Mouse (Mus musculus): ENCODE data around the gene Dppa1. TPM values are rescaled to one million over a fixed set of nuclear protein-coding genes. Genes with fewer than 3 reads are reported as not detected.
"Not testable (repeated sequence)": the region's sequence is repeated elsewhere in the genome, so short reads cannot be mapped to it uniquely, and the experiment has no call there.

Gene Dppa1
- polyA plus RNA-seq, 1 experiment from 2014 or later, result not detected

DNA sequence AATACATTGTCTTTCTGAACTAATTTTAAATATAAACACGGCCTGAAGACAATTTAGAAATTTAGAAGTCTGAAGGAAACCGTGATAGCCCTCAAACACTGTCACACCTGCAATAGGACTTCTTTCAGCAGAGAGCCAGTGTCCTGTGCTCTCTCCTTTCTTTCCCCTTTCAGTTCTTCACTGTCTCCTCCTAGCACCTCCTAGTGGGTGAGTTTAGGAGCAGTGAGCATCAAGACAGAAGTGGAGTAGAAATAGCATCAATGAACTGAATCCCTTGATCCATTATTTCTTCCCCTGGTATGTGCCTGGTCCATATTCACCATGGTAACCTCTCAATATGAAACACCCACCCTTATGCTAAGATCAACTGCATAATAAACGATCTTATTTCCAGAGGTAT lies 7.5 kb upstream of the Dppa1 start:
- Histone ChIP-seq H3K36me3 (ENCODE audit: control insufficient read depth, insufficient read depth, low read length) (no peaks in the 10 kb centered on the region), H3K9ac (ENCODE audit: low read length) (no peak overlapping the region), H3K4me1 (ENCODE audit: control insufficient read depth, insufficient read depth, low read length) (no peaks in the 10 kb centered on the region), H3K4me2 (ENCODE audit: low read depth, severe bottlenecking) (no peak overlapping the region), H3K27me3 (ENCODE audit: control insufficient read depth, insufficient read depth, low read length) (no peaks in the 10 kb centered on the region), H3K9me3 (ENCODE audit: control insufficient read depth, low read length) (no peaks in the 10 kb centered on the region), H3K4me3 (ENCODE audit: low read depth, low read length) (no peak overlapping the region), H3K27ac (replicated peaks; ENCODE audit: low read depth, low read length) (no peak overlapping the region)
- no peak for DNase-seq (ENCODE audit: low spot score)
- no peak for ATAC-seq (ENCODE audit: insufficient number of reproducible peaks, low FRiP score, low TSS enrichment, low read depth)
- 83% methylated on average over 3 of the region's 3 CpGs for WGBS

DNA sequence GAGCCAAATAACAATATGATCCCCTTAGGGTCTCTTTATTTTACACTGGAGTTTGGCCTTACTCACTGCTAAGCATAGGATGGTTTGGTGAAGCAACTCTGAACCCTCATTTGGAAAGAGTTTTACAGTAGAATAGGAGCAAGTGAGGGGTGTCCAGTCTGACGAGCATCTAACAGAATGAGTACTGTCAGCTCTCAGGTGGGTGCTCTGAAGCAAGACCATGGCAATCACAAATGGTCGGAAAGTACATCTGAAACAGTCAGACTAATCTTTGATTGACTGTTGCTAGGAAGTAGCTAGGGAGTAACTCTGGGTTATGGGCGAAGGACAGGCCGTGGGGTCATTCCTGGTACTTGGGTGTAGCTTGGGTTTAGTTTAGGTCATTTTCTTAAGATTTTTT lies 6.5 kb upstream of the Dppa1 start:
- not testable (repeated sequence) for H3K9me3 ChIP-seq (ENCODE audit: control insufficient read depth, low read length); H3K9ac ChIP-seq (ENCODE audit: low read length); H3K4me2 ChIP-seq (ENCODE audit: low read depth, severe bottlenecking); H3K36me3 ChIP-seq (ENCODE audit: control insufficient read depth, insufficient read depth, low read length); H3K4me3 ChIP-seq (ENCODE audit: low read depth, low read length); H3K27me3 ChIP-seq (ENCODE audit: control insufficient read depth, insufficient read depth, low read length); H3K4me1 ChIP-seq (ENCODE audit: control insufficient read depth, insufficient read depth, low read length); H3K27ac ChIP-seq (replicated peaks; ENCODE audit: low read depth, low read length); DNase-seq (ENCODE audit: low spot score); ATAC-seq (ENCODE audit: insufficient number of reproducible peaks, low FRiP score, low TSS enrichment, low read depth)
- 84% methylated on average over 4 of the region's 4 CpGs for WGBS

DNA sequence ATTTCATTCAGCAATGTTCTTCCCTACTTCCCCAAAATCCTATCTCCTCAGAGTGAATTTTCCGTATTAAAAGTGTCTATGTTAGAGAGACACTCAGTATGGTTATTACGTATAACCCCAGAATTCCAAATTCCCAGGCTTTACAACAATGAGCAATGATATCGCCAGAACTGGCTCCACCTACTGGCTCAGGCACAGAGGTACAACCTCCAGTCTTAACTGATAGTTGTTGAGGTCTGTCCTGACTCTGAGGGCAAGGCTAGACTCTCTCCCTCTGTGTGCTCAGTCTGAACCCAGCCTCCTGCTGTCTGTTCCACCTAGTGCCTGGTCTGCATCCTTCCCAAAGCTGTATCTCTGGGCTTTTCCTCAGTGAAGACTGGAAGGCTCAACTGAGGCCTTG lies 2.6 kb upstream of the Dppa1 start:
- whole genome bisulfite sequencing, result 36% methylated on average over 3 of the region's 3 CpGs
- H3K27ac ChIP-seq (replicated peaks; ENCODE audit: low read depth, low read length), result no peak overlapping the region
- H3K27me3 ChIP-seq (ENCODE audit: control insufficient read depth, insufficient read depth, low read length), result no peaks in the 10 kb centered on the region
- DNase-seq (ENCODE audit: low spot score) (peak; percentile 43), ATAC-seq (ENCODE audit: insufficient number of reproducible peaks, low FRiP score, low TSS enrichment, low read depth) (no peak)
- no peak overlapping the region for H3K4me3 ChIP-seq (ENCODE audit: low read depth, low read length)
- no peaks in the 10 kb centered on the region for H3K36me3 ChIP-seq (ENCODE audit: control insufficient read depth, insufficient read depth, low read length)
- no peaks in the 10 kb centered on the region for H3K9me3 ChIP-seq (ENCODE audit: control insufficient read depth, low read length)
- no peaks in the 10 kb centered on the region for H3K4me1 ChIP-seq (ENCODE audit: control insufficient read depth, insufficient read depth, low read length)
- no peak overlapping the region for H3K4me2 ChIP-seq (ENCODE audit: low read depth, severe bottlenecking)
- H3K9ac ChIP-seq (ENCODE audit: low read length), result no peak overlapping the region

DNA sequence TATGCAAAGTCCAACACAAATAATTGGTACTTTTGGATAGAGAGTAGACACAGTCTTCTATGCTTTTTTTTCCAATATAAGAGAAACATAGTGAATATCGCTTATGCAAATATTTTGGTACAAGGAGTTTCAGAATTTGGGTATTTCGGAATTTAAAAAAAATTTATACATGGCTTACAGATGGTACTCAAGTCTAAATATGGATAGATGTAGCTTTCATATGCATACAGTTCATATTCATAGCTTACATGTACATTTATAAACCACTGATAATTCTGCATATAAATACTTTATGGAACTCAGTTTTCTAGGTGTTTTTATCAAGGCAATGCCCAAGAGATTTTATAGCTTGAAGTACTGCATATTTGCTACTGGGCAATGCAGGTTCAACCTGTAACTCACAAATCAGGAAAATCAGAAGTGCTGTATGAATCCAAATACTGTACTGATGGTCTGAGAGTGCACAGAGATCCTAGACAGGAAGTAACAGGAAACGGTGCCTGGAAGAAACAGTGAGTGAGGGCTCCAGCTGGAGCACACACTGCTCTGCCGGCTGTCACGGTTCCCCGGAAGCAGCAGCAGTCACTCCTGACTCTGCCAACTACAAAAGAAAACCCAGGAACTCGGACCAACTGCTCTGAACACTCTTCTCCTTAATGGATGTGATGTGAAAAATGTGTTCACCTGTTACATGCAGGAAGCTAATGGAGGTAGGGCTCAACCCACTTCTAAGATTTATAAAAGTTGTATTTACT lies 8.5 kb downstream of the Dppa1 start:
- H3K4me3 ChIP-seq (ENCODE audit: low read depth, low read length), result no peak overlapping the region
- no peaks in the 10 kb centered on the region for H3K36me3 ChIP-seq (ENCODE audit: control insufficient read depth, insufficient read depth, low read length)
- WGBS, result 73% methylated on average over 7 of the region's 7 CpGs
- no peak for DNase-seq (ENCODE audit: low spot score)
- no peak overlapping the region for H3K27ac ChIP-seq (replicated peaks; ENCODE audit: low read depth, low read length)
- no peak overlapping the region for H3K4me2 ChIP-seq (ENCODE audit: low read depth, severe bottlenecking)
- H3K9me3 ChIP-seq (ENCODE audit: control insufficient read depth, low read length), result no peaks in the 10 kb centered on the region
- no peak for ATAC-seq (ENCODE audit: insufficient number of reproducible peaks, low FRiP score, low TSS enrichment, low read depth)
- H3K9ac ChIP-seq (ENCODE audit: low read length), result no peak overlapping the region
- H3K4me1 ChIP-seq (ENCODE audit: control insufficient read depth, insufficient read depth, low read length), result no peaks in the 10 kb centered on the region
- no peaks in the 10 kb centered on the region for H3K27me3 ChIP-seq (ENCODE audit: control insufficient read depth, insufficient read depth, low read length)

DNA sequence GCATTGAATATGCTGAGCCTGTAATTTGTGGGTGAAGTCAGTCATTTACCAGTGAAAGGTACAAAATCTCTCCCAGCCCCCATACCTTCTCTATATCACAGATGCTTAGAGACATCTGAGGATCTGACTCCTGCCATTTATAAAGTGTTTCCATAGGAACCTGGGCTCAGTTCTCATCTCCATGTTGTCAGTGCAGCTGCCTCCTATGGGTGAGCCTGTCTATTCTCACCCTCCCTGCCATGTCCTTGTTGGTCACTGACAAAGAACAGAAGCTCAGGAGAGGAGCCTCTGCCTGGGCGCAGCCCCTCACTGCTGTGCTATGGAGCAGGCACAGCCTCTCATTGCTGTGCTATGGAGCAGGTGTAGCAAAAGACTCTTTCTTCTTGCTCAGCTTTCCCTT lies 9.1 kb downstream of the Dppa1 start:
- WGBS, result 80% methylated on average over 1 of the region's 1 CpGs
- Histone ChIP-seq H3K36me3 (ENCODE audit: control insufficient read depth, insufficient read depth, low read length) (no peaks in the 10 kb centered on the region), H3K9ac (ENCODE audit: low read length) (no peak overlapping the region), H3K4me1 (ENCODE audit: control insufficient read depth, insufficient read depth, low read length) (no peaks in the 10 kb centered on the region), H3K9me3 (ENCODE audit: control insufficient read depth, low read length) (no peaks in the 10 kb centered on the region), H3K4me2 (ENCODE audit: low read depth, severe bottlenecking) (no peak overlapping the region), H3K27me3 (ENCODE audit: control insufficient read depth, insufficient read depth, low read length) (no peaks in the 10 kb centered on the region), H3K4me3 (ENCODE audit: low read depth, low read length) (no peak overlapping the region), H3K27ac (replicated peaks; ENCODE audit: low read depth, low read length) (no peak overlapping the region)
- DNase-seq (ENCODE audit: low spot score) (no peak), ATAC-seq (ENCODE audit: insufficient number of reproducible peaks, low FRiP score, low TSS enrichment, low read depth) (no peak)

DNA sequence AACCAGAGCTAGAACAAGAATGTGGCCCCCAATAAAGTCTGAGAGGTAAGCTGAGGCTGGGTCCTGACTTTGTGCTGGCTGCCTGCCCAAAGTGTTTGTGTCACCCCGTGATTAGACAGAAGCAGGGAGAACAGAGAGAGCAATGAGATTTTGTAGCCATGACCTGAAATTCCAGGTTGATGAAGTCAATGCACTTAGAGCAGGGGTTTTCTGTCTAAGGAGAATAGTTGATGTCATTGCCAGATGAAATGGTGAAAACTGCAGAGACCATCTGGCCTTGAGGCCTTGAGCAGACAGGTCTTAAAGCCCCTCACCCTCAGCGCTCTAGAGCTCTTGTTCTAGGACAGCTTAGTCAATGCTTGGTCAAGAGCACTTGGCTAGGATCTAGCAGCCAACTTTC lies 36.6 kb downstream of the Dppa1 start:
- ATAC-seq (ENCODE audit: insufficient number of reproducible peaks, low FRiP score, low TSS enrichment, low read depth), result no peak

DNA sequence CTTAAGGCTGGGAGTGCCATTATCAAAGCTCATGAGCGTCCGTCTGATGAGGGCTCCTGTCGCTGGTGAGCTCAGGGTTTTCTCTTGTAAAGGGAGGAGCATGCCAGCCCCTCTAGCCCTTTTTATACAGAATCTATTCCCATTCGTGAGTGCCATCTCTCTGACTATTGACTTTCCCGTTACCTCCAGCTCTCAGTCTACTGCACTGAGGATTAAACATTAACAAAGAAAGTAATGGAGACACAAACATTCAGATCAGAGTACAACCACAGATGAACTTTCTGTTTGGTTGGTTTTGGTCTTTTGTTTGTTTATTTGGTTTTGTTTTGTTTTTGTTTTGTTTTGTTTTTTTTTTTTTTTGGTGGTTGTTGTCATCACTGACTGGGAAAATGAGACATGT lies 46.3 kb downstream of the Dppa1 start:
- no peak overlapping the region for H3K4me2 ChIP-seq (ENCODE audit: low read depth, severe bottlenecking)
- ATAC-seq (ENCODE audit: insufficient number of reproducible peaks, low FRiP score, low TSS enrichment, low read depth) (no peak), DNase-seq (ENCODE audit: low spot score) (no peak)
- no peaks in the 10 kb centered on the region for H3K9me3 ChIP-seq (ENCODE audit: control insufficient read depth, low read length)
- H3K27me3 ChIP-seq (ENCODE audit: control insufficient read depth, insufficient read depth, low read length), result no peaks in the 10 kb centered on the region
- no peak overlapping the region for H3K4me3 ChIP-seq (ENCODE audit: low read depth, low read length)
- H3K4me1 ChIP-seq (ENCODE audit: control insufficient read depth, insufficient read depth, low read length), result no peaks in the 10 kb centered on the region
- H3K9ac ChIP-seq (ENCODE audit: low read length), result no peak overlapping the region
- no peak overlapping the region for H3K27ac ChIP-seq (replicated peaks; ENCODE audit: low read depth, low read length)
- H3K36me3 ChIP-seq (ENCODE audit: control insufficient read depth, insufficient read depth, low read length), result no peaks in the 10 kb centered on the region
- WGBS, result 79% methylated on average over 5 of the region's 5 CpGs

More for the DNA sequence above, 36.6 kb downstream of the Dppa1 start:
- 93% methylated on average over 2 of the region's 2 CpGs for WGBS
- Histone ChIP-seq H3K4me1 (ENCODE audit: control insufficient read depth, insufficient read depth, low read length) (no peaks in the 10 kb centered on the region), H3K27me3 (ENCODE audit: control insufficient read depth, insufficient read depth, low read length) (no peaks in the 10 kb centered on the region), H3K36me3 (ENCODE audit: control insufficient read depth, insufficient read depth, low read length) (no peaks in the 10 kb centered on the region), H3K27ac (replicated peaks; ENCODE audit: low read depth, low read length) (no peak overlapping the region), H3K9me3 (ENCODE audit: control insufficient read depth, low read length) (no peaks in the 10 kb centered on the region), H3K4me2 (ENCODE audit: low read depth, severe bottlenecking) (no peak overlapping the region), H3K9ac (ENCODE audit: low read length) (no peak overlapping the region), H3K4me3 (ENCODE audit: low read depth, low read length) (no peak overlapping the region)
- no peak for DNase-seq (ENCODE audit: low spot score)

DNA sequence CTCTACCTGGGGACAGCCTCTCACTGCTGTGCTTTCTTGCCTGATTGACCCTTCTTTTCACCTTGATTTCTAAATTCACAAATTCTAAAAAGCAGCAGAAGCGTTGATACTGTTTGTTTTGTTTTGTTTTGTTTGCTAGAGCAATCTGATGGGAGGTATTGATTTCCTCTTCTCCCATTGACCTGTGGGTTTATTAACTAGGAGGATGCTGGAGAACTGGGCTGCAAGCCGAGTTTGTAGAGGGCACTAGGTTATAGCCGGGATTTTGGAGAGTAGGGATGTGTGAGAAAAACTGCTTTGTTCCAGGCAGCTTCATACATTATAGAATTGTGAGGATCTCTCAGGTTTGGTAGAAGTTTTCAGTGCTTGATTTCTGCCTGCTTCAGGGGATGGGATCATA lies 48.6 kb downstream of the Dppa1 start:
- Histone ChIP-seq H3K9me3 (ENCODE audit: control insufficient read depth, low read length) (no peaks in the 10 kb centered on the region), H3K27ac (replicated peaks; ENCODE audit: low read depth, low read length) (no peak overlapping the region), H3K4me3 (ENCODE audit: low read depth, low read length) (no peak overlapping the region), H3K4me1 (ENCODE audit: control insufficient read depth, insufficient read depth, low read length) (no peaks in the 10 kb centered on the region), H3K27me3 (ENCODE audit: control insufficient read depth, insufficient read depth, low read length) (no peaks in the 10 kb centered on the region), H3K9ac (ENCODE audit: low read length) (no peak overlapping the region), H3K4me2 (ENCODE audit: low read depth, severe bottlenecking) (no peak overlapping the region), H3K36me3 (ENCODE audit: control insufficient read depth, insufficient read depth, low read length) (no peaks in the 10 kb centered on the region)
- DNase-seq (ENCODE audit: low spot score) (no peak), ATAC-seq (ENCODE audit: insufficient number of reproducible peaks, low FRiP score, low TSS enrichment, low read depth) (no peak)
- WGBS, result 91% methylated on average over 3 of the region's 3 CpGs

DNA sequence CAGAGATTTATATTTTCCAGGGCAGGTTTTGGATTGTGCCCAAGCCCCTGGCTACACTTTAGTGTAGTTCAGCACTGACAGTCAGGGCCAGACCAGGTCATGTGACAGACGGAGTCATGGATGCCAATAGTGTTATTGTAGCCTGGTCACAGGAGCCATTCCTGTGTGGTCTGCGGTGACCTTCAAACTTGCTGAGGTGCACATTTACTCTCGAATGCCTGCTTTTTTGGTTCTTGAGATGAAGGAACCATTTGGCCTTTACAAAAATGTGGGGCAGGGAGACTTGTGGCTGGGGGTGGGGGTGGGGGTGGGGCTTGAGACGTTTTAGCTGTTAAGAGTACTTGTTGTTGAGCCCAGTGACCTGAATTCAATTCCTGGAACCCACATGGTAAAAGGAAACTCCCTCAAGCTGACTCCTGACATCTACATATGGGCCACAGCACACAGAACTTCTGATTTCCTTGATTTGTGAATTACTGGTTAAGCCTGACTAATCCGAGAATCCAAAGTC lies 50.2 kb downstream of the Dppa1 start:
- no peaks in the 10 kb centered on the region for H3K4me1 ChIP-seq (ENCODE audit: control insufficient read depth, insufficient read depth, low read length)
- H3K4me2 ChIP-seq (ENCODE audit: low read depth, severe bottlenecking), result no peak overlapping the region
- DNase-seq (ENCODE audit: low spot score) (no peak), ATAC-seq (ENCODE audit: insufficient number of reproducible peaks, low FRiP score, low TSS enrichment, low read depth) (no peak)
- no peaks in the 10 kb centered on the region for H3K36me3 ChIP-seq (ENCODE audit: control insufficient read depth, insufficient read depth, low read length)
- no peak overlapping the region for H3K9ac ChIP-seq (ENCODE audit: low read length)
- no peaks in the 10 kb centered on the region for H3K27me3 ChIP-seq (ENCODE audit: control insufficient read depth, insufficient read depth, low read length)
- no peak overlapping the region for H3K4me3 ChIP-seq (ENCODE audit: low read depth, low read length)
- 61% methylated on average over 5 of the region's 5 CpGs for WGBS
- no peaks in the 10 kb centered on the region for H3K9me3 ChIP-seq (ENCODE audit: control insufficient read depth, low read length)
- H3K27ac ChIP-seq (replicated peaks; ENCODE audit: low read depth, low read length), result no peak overlapping the region
